Mouse (Mus musculus): ENCODE measurements around the gene Zfr.

- TF ChIP-seq CTCF (IDR thresholded peaks at IDR 0.05) (no peak), POLR2A (IDR thresholded peaks at IDR 0.05; ENCODE audit: insufficient read depth, low read depth, low read length) (no peak)
Observed at GRCm38 (mm10) chr15:12194817-12195735, 77.4 kb downstream of the Zfr start.
